Mouse (Mus musculus): ENCODE data around the gene Aatk. TPM values are rescaled to one million over a fixed set of nuclear protein-coding genes. Genes with fewer than 3 reads are reported as not detected.

The Aatk gene
- polyA plus RNA-seq, 1 experiment from 2014 or later, result 4.2 TPM

DNA sequence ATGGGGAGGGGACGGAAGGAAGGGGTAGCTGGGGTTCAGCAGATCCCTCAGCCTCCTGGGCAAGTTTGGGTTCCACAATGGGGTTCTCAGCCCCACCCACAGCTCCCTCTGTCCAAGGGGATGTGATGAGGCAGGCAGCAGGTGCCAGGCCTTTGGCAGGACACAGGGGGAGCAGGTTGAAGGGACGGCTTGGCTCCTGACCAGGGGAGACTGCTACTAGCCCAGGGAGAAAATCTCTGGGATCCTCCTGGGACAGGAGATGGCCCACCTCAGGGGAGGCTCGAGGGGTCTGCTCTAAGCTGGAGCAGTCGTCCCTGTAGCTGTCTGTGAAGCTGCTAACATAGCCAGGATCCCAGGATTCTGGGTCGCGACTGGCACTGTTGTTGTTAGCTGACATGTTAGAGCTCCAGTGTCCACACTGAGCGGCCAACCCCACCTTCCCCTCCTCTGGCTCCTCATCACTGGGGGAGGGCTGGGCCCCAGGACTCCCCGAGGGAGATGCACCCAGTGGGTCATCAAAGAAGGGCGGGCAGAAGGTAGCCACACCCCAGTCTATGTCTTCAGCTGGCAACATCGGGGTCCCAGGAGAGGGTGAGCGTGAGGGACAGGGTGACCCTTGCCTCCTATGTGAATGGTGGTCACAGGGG, 35.7 kb downstream of the Aatk start:
- Histone ChIP-seq H3K4me2 (ENCODE audit: low read length) (no peak overlapping the region), H3K27ac (ENCODE audit: low read depth) (no peak overlapping the region), H3K27me3 (replicated peaks; ENCODE audit: control insufficient read depth, insufficient read depth, low read length) (no peaks in the 10 kb centered on the region), H3K9ac (ENCODE audit: low read length) (no peak overlapping the region), H3K4me3 (ENCODE audit: low read depth, low read length) (no peak overlapping the region), H3K36me3 (ENCODE audit: control insufficient read depth, insufficient read depth, low read length) (0 out of 2 replicates have a peak, but pooled peaks cover 5% of the 10 kb centered on the region), H3K4me1 (replicated peaks; ENCODE audit: control insufficient read depth, insufficient read depth, low read length) (peaks cover 5% of the 10 kb centered on the region; the same call in 1 of the 2 replicates), H3K9me3 (ENCODE audit: control insufficient read depth, low read length) (no peaks in the 10 kb centered on the region)
- DNase-seq (ENCODE audit: low spot score) (no peak), ATAC-seq (replicated peaks; ENCODE audit: low FRiP score, low TSS enrichment, low read depth) (no peak)
- 72% methylated on average over 11 of the region's 11 CpGs for WGBS

DNA sequence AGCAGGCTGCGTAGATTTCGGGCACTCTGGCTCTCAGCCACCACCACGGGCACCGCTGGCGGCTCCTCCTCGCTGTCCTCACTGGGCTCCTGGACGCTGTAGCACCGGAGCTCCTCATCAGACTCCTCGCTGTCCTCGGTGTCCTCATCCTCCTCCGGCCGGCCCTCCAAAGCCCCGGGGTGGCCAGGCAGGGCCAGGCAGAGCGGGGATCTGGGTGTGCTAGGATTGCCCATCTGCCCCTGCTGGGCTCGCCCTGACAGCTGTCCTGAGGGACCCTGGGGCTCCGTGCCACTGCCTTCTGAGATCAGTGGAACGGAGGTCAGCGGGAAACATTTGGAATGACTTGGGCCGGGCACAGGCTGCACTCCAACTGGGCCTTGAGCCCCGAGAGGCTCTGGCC, 37.0 kb downstream of the Aatk start:
- H3K27ac ChIP-seq (ENCODE audit: low read depth), result no peak overlapping the region
- H3K9ac ChIP-seq (ENCODE audit: low read length), result no peak overlapping the region
- H3K4me3 ChIP-seq (ENCODE audit: low read depth, low read length), result no peak overlapping the region
- H3K27me3 ChIP-seq (replicated peaks; ENCODE audit: control insufficient read depth, insufficient read depth, low read length), result no peaks in the 10 kb centered on the region
- ATAC-seq (replicated peaks; ENCODE audit: low FRiP score, low TSS enrichment, low read depth) (no peak), DNase-seq (ENCODE audit: low spot score) (no peak)
- H3K9me3 ChIP-seq (ENCODE audit: control insufficient read depth, low read length), result no peaks in the 10 kb centered on the region
- 0 out of 2 replicates have a peak, but pooled peaks cover 5% of the 10 kb centered on the region for H3K36me3 ChIP-seq (ENCODE audit: control insufficient read depth, insufficient read depth, low read length)
- H3K4me1 ChIP-seq (replicated peaks; ENCODE audit: control insufficient read depth, insufficient read depth, low read length), result peaks cover 5% of the 10 kb centered on the region; the same call in 1 of the 2 replicates
- H3K4me2 ChIP-seq (ENCODE audit: low read length), result no peak overlapping the region
- WGBS, result 83% methylated on average over 20 of the region's 20 CpGs

DNA sequence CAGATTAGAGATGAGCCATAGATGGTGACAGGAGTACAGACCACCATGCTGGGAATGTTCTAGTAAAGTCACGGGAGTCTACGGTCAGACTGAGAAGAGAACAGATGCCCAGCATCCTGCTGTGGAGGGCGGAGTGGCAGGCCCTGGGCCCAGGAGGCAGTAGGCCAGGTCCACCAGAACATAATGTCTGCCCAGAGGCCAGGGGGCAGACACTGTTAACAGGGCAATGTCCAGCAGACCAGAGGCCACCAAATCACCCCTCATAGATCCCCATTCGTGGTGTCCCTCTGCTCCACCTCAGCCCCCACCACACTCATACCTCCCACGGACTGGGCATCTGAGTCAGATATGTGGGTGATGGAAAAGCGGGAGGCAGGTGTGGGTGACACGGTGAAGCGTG, 38.0 kb downstream of the Aatk start:
- 91% methylated on average over 8 of the region's 8 CpGs for WGBS
- DNase-seq (ENCODE audit: low spot score), result no peak
- Histone ChIP-seq H3K9me3 (ENCODE audit: control insufficient read depth, low read length) (no peaks in the 10 kb centered on the region), H3K4me1 (replicated peaks; ENCODE audit: control insufficient read depth, insufficient read depth, low read length) (peaks cover 5% of the 10 kb centered on the region; the same call in 1 of the 2 replicates), H3K27me3 (replicated peaks; ENCODE audit: control insufficient read depth, insufficient read depth, low read length) (no peaks in the 10 kb centered on the region), H3K9ac (ENCODE audit: low read length) (no peak overlapping the region), H3K4me3 (ENCODE audit: low read depth, low read length) (no peak overlapping the region), H3K36me3 (ENCODE audit: control insufficient read depth, insufficient read depth, low read length) (0 out of 2 replicates have a peak, but pooled peaks cover 5% of the 10 kb centered on the region), H3K27ac (ENCODE audit: low read depth) (no peak overlapping the region), H3K4me2 (ENCODE audit: low read length) (no peak overlapping the region)
- ATAC-seq (replicated peaks; ENCODE audit: low FRiP score, low TSS enrichment, low read depth), result no peak

DNA sequence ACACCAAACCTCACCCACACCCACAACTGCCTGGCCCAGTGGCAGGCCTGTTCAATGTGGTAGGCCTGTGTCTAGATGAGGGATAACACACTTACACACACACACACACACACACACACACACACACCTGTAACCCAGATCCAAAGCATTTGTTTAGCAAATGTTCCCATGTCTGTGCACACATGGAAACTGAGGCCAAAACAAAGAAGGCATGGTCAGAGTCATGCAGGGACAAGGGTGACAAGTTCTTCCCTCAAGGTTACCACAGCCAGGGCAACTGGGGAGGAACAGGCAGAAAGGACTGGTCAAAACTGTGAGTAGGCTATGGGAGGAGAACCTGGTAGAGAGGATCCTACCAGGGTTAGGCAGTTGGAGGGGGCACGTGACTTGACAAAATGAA, 38.5 kb downstream of the Aatk start:
- no peak for ATAC-seq (replicated peaks; ENCODE audit: low FRiP score, low TSS enrichment, low read depth)
- WGBS, result 89% methylated on average over 1 of the region's 1 CpGs
- no peak overlapping the region for H3K4me2 ChIP-seq (ENCODE audit: low read length)

DNA sequence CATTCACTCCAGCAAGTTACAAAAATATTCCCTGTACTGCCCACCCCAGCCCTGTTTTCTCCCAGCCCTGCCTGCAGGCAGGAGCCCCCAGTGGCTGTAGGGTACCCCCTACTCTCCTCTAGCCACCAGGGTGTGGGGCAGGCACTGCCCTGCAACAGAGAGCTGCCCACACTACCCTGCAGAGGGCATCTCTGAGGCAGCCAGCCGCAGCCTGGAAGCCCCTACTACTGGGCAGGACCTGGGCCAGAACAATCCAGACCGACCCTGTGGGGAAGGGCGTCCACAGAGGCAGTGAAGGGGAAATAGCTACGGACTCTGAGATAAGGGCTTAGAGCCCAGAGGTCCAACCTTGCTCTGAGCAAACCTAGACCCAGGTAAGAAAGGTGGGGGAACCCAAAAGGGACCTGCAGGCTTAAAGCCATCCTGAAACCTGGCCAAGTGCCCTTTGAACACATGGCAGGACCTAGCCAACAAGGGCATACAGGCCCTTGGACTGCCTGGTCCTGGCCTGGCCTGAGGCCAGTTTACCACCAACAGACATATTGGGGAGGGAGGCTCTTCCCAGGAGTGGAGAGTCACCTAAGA, 39.4 kb downstream of the Aatk start:
- no peaks in the 10 kb centered on the region for H3K4me1 ChIP-seq (replicated peaks; ENCODE audit: control insufficient read depth, insufficient read depth, low read length)
- no peak overlapping the region for H3K9ac ChIP-seq (ENCODE audit: low read length)
- no peak overlapping the region for H3K27ac ChIP-seq (ENCODE audit: low read depth)
- no peaks in the 10 kb centered on the region for H3K9me3 ChIP-seq (ENCODE audit: control insufficient read depth, low read length)
- 81% methylated on average over 4 of the region's 4 CpGs for WGBS
- no peak for ATAC-seq (replicated peaks; ENCODE audit: low FRiP score, low TSS enrichment, low read depth)
- 0 out of 2 replicates have a peak, but pooled peaks cover 5% of the 10 kb centered on the region for H3K36me3 ChIP-seq (ENCODE audit: control insufficient read depth, insufficient read depth, low read length)
- no peaks in the 10 kb centered on the region for H3K27me3 ChIP-seq (replicated peaks; ENCODE audit: control insufficient read depth, insufficient read depth, low read length)
- DNase-seq (ENCODE audit: low spot score), result no peak
- H3K4me3 ChIP-seq (ENCODE audit: low read depth, low read length), result no peak overlapping the region
- H3K4me2 ChIP-seq (ENCODE audit: low read length), result no peak overlapping the region

More for the DNA sequence above, 38.5 kb downstream of the Aatk start:
- Histone ChIP-seq H3K9me3 (ENCODE audit: control insufficient read depth, low read length) (no peaks in the 10 kb centered on the region), H3K27ac (ENCODE audit: low read depth) (no peak overlapping the region), H3K4me1 (replicated peaks; ENCODE audit: control insufficient read depth, insufficient read depth, low read length) (peaks cover 2% of the 10 kb centered on the region; the same call in 1 of the 2 replicates), H3K4me3 (ENCODE audit: low read depth, low read length) (no peak overlapping the region), H3K27me3 (replicated peaks; ENCODE audit: control insufficient read depth, insufficient read depth, low read length) (no peaks in the 10 kb centered on the region), H3K9ac (ENCODE audit: low read length) (no peak overlapping the region), H3K36me3 (ENCODE audit: control insufficient read depth, insufficient read depth, low read length) (0 out of 2 replicates have a peak, but pooled peaks cover 5% of the 10 kb centered on the region)
- DNase-seq (ENCODE audit: low spot score), result no peak

DNA sequence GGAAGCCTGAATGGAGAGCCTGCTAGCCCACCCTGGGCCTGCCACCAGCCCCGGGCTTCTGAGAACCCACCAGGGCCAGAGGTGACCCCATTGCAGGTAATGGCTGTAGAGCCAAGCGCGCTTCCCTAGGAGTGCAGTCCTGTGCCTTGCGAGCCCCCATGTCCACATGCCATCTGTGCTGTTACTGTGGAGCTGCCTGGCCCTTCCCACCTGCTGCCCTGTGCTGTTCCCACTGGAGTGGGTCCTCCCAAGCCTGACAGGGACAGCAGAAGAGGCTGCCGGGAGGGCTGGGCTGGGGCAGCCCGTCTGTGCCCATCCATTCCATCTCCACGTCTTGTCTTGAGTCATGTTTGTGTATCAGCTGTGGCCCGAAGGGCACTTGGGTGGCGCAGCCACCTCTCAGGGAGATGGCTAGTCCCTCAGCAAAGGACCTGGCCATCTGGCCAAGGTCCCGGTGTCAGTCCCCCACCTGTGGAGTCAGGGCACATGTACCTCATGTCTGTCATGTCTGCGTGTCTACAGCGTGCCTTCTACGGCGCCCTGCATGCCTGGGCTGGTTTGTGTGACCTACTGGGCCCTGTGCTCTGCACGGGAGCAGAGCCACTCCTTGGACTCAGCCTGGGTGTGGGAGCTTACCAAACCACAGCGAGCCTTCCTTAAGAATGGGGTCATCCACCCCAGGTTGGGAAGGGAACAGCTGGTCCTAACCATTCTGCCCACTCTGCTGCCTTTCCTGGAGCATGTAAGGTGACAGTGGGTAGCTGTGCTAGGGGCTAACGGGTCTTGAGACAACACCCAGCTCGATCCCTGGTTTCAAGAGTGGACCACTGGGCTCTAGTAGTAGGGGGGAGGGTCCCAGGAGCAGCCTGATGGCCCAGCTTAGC, 41.3 kb downstream of the Aatk start:
- Histone ChIP-seq H3K4me1 (replicated peaks; ENCODE audit: control insufficient read depth, insufficient read depth, low read length) (no peaks in the 10 kb centered on the region), H3K27me3 (replicated peaks; ENCODE audit: control insufficient read depth, insufficient read depth, low read length) (no peaks in the 10 kb centered on the region), H3K9ac (ENCODE audit: low read length) (no peak overlapping the region), H3K9me3 (ENCODE audit: control insufficient read depth, low read length) (no peaks in the 10 kb centered on the region), H3K27ac (ENCODE audit: low read depth) (no peak overlapping the region), H3K4me2 (ENCODE audit: low read length) (no peak overlapping the region), H3K36me3 (ENCODE audit: control insufficient read depth, insufficient read depth, low read length) (0 out of 2 replicates have a peak, but pooled peaks cover 7% of the 10 kb centered on the region), H3K4me3 (ENCODE audit: low read depth, low read length) (no peak overlapping the region)
- 91% methylated on average over 18 of the region's 18 CpGs for WGBS
- DNase-seq (ENCODE audit: low spot score) (no peak), ATAC-seq (replicated peaks; ENCODE audit: low FRiP score, low TSS enrichment, low read depth) (no peak)

DNA sequence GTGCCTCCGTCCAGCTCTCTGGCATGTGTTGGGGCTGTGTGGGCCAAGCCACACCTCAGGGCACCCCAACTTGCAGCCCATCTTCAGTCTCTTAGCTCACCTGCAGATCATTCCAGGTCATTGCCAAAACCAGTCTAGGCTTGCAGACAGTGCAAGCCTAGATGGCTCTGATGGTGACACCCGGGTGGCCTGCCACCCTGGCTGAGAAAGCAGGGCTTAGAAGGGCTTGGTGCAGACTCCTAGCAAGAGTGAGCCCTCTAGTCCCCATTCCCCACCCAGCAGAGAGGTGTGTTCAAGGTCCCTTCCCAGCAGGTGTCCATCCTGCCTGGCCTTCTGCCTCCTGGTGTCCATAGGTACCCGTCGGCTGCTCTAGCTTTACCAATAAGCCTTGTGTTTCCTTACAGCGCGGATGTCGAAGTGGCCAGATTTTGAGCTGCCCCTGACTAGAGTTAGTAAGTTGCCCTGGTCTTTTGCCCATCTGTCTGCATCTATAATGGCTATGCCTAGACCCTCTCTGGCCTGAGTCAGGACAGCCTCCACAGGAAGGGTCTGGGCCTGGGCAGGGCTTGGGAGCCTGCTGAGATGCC, 44.2 kb downstream of the Aatk start:
- ATAC-seq (replicated peaks; ENCODE audit: low FRiP score, low TSS enrichment, low read depth), result no peak
- no peaks in the 10 kb centered on the region for H3K9me3 ChIP-seq (ENCODE audit: control insufficient read depth, low read length)
- DNase-seq (ENCODE audit: low spot score), result no peak

DNA sequence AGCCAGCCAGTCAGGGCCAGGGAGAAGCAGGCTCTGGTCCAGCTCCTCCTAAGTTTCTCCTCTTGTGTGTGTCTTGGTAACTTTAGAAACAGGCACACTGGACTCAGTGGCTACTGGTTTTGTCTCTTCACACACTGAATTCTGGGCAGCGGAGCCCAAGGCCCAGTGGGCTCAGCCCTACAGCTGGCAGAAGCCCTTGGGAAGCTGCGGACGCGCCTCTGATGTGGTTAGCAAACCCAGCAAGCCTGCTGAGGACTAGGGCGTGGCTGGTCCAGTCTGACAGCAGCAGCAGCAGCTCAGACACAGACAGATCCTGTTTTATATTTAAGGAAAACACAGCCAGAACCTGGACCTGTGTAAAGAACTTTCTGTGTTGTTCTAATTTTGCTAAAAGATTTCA, 44.9 kb downstream of the Aatk start:
- Histone ChIP-seq H3K9me3 (ENCODE audit: control insufficient read depth, low read length) (no peaks in the 10 kb centered on the region), H3K9ac (ENCODE audit: low read length) (no peak overlapping the region), H3K27me3 (replicated peaks; ENCODE audit: control insufficient read depth, insufficient read depth, low read length) (no peaks in the 10 kb centered on the region), H3K4me2 (ENCODE audit: low read length) (no peak overlapping the region), H3K4me1 (replicated peaks; ENCODE audit: control insufficient read depth, insufficient read depth, low read length) (no peaks in the 10 kb centered on the region), H3K36me3 (ENCODE audit: control insufficient read depth, insufficient read depth, low read length) (peaks cover 17% of the 10 kb centered on the region), H3K4me3 (ENCODE audit: low read depth, low read length) (no peak overlapping the region), H3K27ac (ENCODE audit: low read depth) (no peak overlapping the region)
- DNase-seq (ENCODE audit: low spot score) (no peak), ATAC-seq (replicated peaks; ENCODE audit: low FRiP score, low TSS enrichment, low read depth) (no peak)
- 87% methylated on average over 5 of the region's 5 CpGs for WGBS

More for the DNA sequence above, 44.2 kb downstream of the Aatk start:
- H3K4me1 ChIP-seq (replicated peaks; ENCODE audit: control insufficient read depth, insufficient read depth, low read length), result no peaks in the 10 kb centered on the region
- no peak overlapping the region for H3K9ac ChIP-seq (ENCODE audit: low read length)
- 92% methylated on average over 7 of the region's 7 CpGs for WGBS
- H3K27me3 ChIP-seq (replicated peaks; ENCODE audit: control insufficient read depth, insufficient read depth, low read length), result no peaks in the 10 kb centered on the region
- H3K36me3 ChIP-seq (ENCODE audit: control insufficient read depth, insufficient read depth, low read length), result 0 out of 2 replicates have a peak, but pooled peaks cover 13% of the 10 kb centered on the region
- no peak overlapping the region for H3K4me3 ChIP-seq (ENCODE audit: low read depth, low read length)
- H3K4me2 ChIP-seq (ENCODE audit: low read length), result no peak overlapping the region
- no peak overlapping the region for H3K27ac ChIP-seq (ENCODE audit: low read depth)

All from intestine, embryonic 14.5 days (tissue).